Mouse (Mus musculus): ENCODE results near the gene Psmb3.
A peak's percentile ranks its signal among the peaks of the same experiment; 100 is the strongest.
"Not testable (repeated sequence)": the region's sequence is repeated elsewhere in the genome, so short reads cannot be mapped to it uniquely, and the experiment has no call there.

The Psmb3 gene

DNA sequence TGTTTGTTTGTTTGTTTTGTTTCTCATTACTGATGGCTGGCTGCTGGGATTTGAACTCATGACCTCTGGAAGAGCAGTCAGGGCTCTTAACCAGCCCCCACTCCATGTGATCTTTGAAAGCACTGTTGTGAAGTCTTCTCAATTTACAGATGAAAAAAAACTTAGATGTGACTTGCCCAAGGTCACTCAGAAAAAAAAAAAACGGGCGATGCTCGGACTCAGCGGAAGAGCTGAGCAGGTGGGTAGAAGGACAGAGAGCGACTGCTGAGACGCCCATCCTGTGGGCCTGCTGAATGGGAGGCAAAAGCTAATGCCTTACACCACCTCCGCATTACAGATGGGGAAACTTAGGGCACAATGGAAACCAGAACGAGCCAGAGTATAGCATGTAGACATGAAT is 6.5 kb upstream of the Psmb3 start:
- DNase-seq = no peak

GRCm38 (mm10) chr11:97697199-97697890 is 5.9 kb upstream of the Psmb3 start:
- no peak for DNase-seq

- DNase-seq = no peak
Observed at GRCm38 (mm10) chr11:97697891-97698529, 5.2 kb upstream of the Psmb3 start.

DNA sequence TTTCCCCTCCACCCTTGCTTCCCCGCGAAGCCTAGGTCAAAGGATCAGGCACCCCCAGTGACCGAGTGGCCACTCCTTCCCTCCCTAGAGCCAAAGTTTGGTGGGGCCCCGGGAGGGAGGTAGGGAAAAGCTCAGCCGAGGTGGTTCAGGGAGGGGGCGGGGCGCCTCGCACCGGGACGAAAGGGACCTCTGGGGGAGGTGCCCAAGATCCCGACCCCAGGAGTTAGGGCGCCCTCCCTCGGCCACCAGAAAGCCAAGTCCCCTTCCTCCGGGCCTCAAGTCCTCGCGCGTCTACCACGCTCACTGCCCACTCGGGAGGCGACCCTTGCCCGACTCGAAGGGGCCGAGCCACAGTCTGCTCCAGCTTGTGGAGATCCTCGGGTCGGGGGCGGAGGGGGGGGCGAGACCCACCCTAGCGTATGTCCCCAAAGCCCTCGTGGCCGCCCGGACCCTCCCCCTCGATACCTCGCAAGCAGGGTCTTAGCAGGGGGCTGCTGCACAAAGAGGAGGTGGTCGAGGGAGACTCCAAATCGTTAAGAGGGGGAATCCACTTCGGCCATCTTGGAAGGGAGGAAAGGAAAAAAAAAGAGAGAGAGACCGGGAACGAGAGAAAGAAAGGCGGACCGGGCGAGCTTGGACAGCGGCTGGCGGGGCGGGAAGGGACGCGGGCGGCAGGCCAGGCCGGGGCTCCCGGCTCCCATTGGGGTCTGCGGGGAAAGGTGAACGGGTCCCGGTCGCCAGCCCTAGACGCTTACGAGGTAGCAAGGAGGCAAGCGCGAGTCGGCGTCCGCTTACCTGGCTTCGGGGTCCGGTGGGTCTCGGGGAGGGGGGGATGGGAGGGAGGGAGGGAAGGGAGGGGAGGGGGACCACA is 4.2 kb upstream of the Psmb3 start:
- DNase-seq = peak; percentile 75

- peak; percentile 81 for DNase-seq
Observed at GRCm38 (mm10) chr11:97699626-97700002, 3.6 kb upstream of the Psmb3 start.

DNA sequence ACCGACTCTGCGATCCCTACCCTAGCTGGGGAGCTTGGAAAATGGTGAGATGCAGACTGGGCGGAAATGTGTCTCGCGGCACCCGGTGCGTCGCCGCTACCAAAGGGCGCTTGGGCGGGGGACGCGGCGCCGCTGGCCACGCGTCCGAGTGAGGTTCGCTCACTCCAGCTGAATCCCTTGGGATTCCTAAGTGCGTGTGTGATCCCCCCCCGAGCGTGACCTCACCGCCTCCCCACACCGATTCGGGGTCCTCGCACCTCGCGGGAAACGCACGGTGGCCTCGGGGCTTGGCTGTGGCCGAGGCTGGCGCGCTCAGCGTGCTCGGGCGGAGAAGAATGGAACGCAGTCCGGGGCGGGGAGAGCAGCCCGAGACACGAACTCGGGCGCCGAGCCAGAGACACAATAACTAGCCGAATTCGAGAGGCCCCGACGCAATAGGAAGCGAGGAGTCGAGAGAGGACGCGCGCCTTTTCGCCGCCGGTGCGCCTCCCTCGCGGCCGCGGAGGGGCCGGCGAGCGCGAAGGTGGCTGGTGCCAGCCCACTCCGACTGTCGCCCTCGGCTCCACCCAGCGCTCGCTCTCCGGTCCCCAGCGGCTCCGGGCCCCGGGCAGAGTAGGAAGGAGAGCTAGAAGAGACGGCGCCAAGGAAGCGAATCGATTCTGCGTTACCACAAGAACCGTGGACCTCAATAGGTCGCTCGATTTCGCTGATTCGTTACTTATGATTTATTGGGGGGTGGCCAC is 3.0 kb upstream of the Psmb3 start, which contains the start of gene Pcgf2:
Gene Pcgf2, minus strand, starts transcription at position 495 of the 743 bp plus-strand sequence.
- DNase-seq = peak; percentile 44

DNA sequence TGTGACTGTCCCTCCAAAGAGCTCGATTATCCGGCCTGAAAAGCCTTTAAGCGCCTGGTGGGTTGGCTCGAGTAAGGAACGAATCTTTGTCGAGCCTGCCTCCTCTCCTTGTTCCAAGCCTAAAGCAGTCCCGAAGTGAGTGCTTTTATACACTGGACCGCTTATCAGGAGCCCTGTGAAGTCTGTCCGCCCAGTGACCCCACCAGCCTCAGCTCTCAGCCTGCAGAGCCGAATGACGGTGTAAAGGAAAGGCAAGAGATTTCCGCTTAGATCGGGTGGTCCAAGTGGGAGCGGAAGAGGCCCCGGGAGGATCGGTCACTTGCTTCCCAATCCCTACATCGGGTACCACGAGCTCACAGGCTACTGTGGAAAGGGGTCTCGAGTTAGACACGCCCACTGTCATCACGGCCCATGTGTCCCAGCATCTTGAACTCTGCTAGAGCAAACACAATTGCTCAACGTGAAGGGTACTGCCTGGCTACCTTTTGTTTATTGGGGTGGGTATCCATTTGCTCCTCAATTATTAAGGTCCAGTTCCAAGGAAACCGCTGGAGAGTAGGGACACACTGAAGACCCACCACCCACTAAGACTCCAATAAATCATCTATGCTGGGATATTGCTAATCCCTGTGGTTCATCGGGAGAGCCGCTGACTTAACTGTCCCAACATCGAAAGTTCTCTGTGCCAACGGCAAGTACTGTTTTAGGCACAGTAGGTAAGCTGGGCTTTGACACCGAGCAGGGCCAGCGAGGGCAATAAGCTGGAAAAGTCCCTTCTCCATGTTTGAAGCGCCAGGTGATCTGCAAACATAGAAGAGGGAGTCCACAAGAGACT is 2.2 kb upstream of the Psmb3 start:
- DNase-seq = peak; percentile 31

GRCm38 (mm10) chr11:97701581-97702392 is 1.4 kb upstream of the Psmb3 start:
- DNase-seq = no peak

DNA sequence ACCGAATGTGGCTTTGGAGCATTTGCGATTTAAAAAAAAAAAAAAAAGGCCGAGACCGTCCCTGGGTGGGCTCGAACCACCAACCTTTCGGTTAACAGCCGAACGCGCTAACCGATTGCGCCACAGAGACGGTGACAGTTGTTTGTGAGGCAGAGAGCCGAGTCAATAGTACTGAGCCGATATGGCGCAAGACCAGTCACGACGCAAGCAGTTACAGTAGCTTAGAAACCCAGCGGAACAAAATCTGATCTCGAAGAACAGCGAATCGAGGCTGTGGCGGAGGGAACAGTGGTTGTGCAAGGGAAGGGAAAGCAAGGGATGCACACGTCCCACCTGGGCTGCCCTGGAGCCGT is 830 bp upstream of the Psmb3 start:
- DNase-seq = peak; percentile 83

DNA sequence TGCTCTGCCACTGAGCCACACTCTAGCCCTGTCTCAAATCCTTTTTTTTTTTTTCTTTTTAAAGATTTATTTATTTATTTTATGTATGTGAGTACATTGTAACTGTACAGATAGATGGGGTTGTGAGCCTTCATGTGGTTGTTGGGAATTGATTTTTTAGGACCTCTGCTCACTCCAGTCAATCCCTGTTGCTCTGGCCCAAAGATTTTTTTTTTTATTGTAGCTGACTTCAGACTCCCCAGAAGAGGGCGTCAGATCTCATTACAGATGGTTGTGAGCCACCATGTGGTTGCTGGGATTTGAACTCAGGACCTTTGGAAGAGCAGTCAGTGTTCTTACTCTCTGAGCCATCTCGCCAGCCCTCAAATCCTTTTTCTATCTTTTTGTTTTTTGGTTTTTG is 6.9 kb downstream of the Psmb3 start:
- not testable (repeated sequence) for DNase-seq

GRCm38 (mm10) chr11:97711200-97711900 is 8.2 kb downstream of the Psmb3 start:
- no peak for DNase-seq

DNA sequence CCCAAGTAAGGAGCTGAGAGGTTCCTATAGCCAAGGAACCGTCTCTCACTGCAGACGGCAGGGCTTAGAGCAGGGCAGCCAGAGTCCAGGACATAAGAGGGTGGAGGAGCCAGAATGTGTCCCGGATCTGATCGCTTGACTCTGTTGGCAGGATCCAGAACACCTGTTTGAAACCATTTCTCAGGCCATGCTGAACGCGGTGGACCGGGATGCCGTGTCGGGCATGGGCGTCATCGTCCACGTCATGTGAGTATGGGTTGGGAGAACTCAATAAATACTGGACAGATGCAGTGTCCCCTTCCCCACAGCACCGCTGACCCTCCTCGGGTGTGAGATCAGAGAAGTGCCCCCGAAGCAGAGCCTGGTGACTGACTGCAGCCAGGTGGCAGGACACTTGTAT is 9.1 kb downstream of the Psmb3 start:
- no peak for DNase-seq

DNA sequence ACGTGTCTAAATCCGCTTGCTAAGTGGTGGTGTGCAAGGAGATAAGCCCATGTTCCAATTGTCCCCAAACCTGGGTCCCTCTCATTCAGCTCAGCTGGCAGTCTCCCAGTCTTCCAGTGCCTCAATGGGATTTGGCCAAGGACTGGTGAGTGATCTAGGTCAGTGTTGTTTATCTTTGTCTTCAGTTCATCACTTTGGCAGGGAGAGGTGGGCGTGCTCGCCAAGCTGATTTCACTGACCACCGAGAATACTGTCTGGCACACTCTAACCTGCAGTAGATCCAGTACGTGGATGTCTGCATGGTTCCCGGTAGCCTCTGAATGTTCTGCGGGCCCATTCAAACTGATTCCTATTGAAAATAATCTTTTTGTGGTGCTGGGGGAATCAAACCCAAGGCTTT is 10.7 kb downstream of the Psmb3 start:
- no peak for DNase-seq

- DNase-seq = no peak
Observed at GRCm38 (mm10) chr11:97714356-97714755, 11.2 kb downstream of the Psmb3 start.

- no peak for DNase-seq
Observed at GRCm38 (mm10) chr11:97714784-97715760, 11.9 kb downstream of the Psmb3 start.

GRCm38 (mm10) chr11:97716021-97716420 is 12.8 kb downstream of the Psmb3 start:
- no peak for DNase-seq

DNA sequence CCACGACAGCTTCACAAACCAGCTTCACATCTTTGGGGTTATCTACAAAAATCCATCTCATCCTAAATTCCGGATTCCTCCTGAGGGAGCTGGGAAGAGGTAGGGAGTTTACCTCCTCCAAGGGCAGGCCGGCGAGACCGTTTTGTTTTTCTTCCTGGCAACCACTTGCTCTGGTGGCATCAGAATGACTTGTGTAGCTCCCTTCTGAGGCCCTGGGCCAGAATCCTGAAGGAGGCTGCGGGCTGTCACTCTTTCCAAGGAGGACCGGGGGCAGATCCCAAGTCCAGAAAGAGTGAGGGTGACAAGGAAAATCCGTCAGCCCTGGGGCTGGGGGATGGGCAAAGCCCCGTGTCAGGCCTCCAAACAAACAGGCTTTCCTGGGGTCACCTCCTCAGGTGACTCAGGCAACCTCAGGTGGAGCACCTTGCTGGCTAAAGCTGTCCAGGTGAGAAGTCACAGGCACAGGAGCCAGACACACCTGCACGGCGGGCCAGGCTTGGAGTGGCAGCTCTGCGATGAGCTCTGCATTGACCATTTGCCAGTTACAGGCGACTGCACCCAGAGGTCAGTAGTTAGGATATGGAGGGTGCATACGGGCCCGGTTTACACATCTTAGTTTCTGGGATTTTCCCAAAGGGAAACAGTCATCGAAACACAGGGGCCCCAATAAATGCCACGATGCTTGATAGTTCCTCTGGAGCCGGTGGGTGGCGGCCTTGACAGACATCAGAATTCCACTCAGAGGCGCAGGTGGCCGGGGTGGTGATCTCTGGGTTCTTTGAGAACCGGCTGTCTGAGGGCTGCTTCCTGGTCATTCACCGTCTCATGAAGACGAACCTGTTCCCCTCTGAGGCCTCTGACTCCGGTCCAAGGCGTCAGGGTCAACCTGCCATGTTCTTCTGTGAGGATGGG is 14.4 kb downstream of the Psmb3 start:
- no peak for DNase-seq

GRCm38 (mm10) chr11:97718281-97718860 is 15.2 kb downstream of the Psmb3 start:
- no peak for DNase-seq
